Mouse (Mus musculus): ENCODE results near the gene Pfkfb4. TPM values are rescaled to one million over a fixed set of nuclear protein-coding genes. Genes with fewer than 3 reads are reported as not detected.

Gene Pfkfb4
- polyA plus RNA-seq, 1 experiment from 2014 or later, result 15.1 TPM

DNA sequence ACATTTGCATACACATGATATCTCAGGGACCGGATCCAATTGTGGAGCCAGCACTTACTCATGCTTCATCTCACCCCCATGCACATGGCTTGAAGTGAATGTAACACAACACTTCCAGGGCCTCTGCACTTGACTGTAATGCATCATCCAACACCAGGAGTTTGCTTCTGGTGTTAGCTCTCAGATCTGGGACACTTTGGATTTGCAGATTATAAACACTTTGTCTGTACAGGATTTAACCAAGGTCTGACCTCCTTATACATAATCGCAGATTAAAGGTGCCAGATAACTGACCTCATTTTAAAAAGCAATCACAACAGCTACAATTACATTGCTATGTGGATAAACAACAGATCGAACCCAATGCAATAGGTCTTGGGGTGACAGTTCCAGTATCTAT, 88.9 kb downstream of the Pfkfb4 start:
- H3K4me2 ChIP-seq (ENCODE audit: low read depth, low read length), result no peak overlapping the region; the same call in 1 of the 2 replicates
- no peak overlapping the region for H3K9ac ChIP-seq (ENCODE audit: low read depth, low read length)
- WGBS, result 94% methylated on average over 3 of the region's 3 CpGs
- H3K9me3 ChIP-seq (ENCODE audit: control insufficient read depth, low read length), result no peaks in the 10 kb centered on the region
- no peak overlapping the region for H3K4me3 ChIP-seq (ENCODE audit: low read length)
- no peak overlapping the region for H3K27ac ChIP-seq (ENCODE audit: low read length)
- ATAC-seq, result no peak
- H3K27me3 ChIP-seq (replicated peaks; ENCODE audit: control insufficient read depth, insufficient read depth, low read length), result no peaks in the 10 kb centered on the region
- H3K36me3 ChIP-seq (ENCODE audit: control insufficient read depth, insufficient read depth, low read length), result no peaks in the 10 kb centered on the region
- H3K4me1 ChIP-seq (ENCODE audit: control insufficient read depth, insufficient read depth, low read length), result peaks cover 13% of the 10 kb centered on the region; the same call in 1 of the 2 replicates

DNA sequence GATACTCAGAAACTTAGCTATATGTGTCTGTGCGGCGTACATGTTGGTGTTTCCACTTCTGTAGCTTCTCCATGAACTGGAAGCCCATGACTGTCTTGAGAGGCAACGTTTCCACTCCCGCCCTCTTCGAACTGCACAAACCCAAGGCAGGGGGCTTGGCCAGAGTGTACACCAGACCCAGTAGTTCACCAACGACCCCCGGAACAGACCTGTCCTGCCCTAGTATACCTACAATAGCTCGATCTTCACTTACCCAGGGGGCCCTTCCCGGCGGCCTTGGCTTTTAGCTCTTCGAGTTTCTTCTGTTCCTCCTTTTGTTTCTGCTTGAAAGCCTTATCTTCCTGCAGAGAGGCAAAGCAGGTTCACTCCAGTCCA, 90.2 kb downstream of the Pfkfb4 start:
- H3K4me3 ChIP-seq (ENCODE audit: low read length), result peak overlapping the region; percentile 77
- peak overlapping the region; percentile 83 for H3K9ac ChIP-seq (ENCODE audit: low read depth, low read length)
- H3K36me3 ChIP-seq (ENCODE audit: control insufficient read depth, insufficient read depth, low read length), result no peaks in the 10 kb centered on the region
- H3K4me2 ChIP-seq (ENCODE audit: low read depth, low read length), result peak overlapping the region; percentile 71
- peaks cover 13% of the 10 kb centered on the region; the same call in 1 of the 2 replicates for H3K4me1 ChIP-seq (ENCODE audit: control insufficient read depth, insufficient read depth, low read length)
- peak overlapping the region; percentile 84 for H3K27ac ChIP-seq (ENCODE audit: low read length)
- H3K9me3 ChIP-seq (ENCODE audit: control insufficient read depth, low read length), result no peaks in the 10 kb centered on the region
- H3K27me3 ChIP-seq (replicated peaks; ENCODE audit: control insufficient read depth, insufficient read depth, low read length), result no peaks in the 10 kb centered on the region
- peak; percentile 16 for ATAC-seq
- WGBS, result 5% methylated on average over 11 of the region's 11 CpGs

MicroRNAs encoded within 50 kb of the gene (microRNA counts, 519-probe panel; counts per million panel counts)
- microRNA mmu-miR-711, result 35.7 counts per million

Small RNAs within 50 kb of the gene (microRNA-seq; reads per million reads assigned to microRNA genes)
- not detected for gene Mir711

Other genes starting within 250 kb of the Pfkfb4 start
- 57.2 and 59.4 TPM in 2 replicates for gene Ip6k2, start 208.0 kb upstream of the Pfkfb4 start, polyA plus RNA-seq (2015; fragmentation: Nextera tagmentation; extraction: Ambion mirVana)
- gene Nckipsd, start 183.4 kb upstream of the Pfkfb4 start, polyA plus RNA-seq (2015; fragmentation: Nextera tagmentation; extraction: Ambion mirVana), result 11.3 and 14.5 TPM in 2 replicates
- 0.47 and 0.61 TPM in 2 replicates for gene Celsr3, start 165.5 kb upstream of the Pfkfb4 start, polyA plus RNA-seq (2015; fragmentation: Nextera tagmentation; extraction: Ambion mirVana)
- 75.9 and 94.2 TPM in 2 replicates for gene Slc26a6, start 138.5 kb upstream of the Pfkfb4 start, polyA plus RNA-seq (2015; fragmentation: Nextera tagmentation; extraction: Ambion mirVana)
- gene Tmem89, start 77.2 kb upstream of the Pfkfb4 start, polyA plus RNA-seq (2015; fragmentation: Nextera tagmentation; extraction: Ambion mirVana), result 0.18 TPM in 1 of 2 replicates, not detected in the other
- 730 and 748 TPM in 2 replicates for gene Uqcrc1, start 55.1 kb upstream of the Pfkfb4 start, polyA plus RNA-seq (2015; fragmentation: Nextera tagmentation; extraction: Ambion mirVana)
- 0.99 and 1.2 TPM in 2 replicates for gene Col7a1, start 38.2 kb upstream of the Pfkfb4 start, polyA plus RNA-seq (2015; fragmentation: Nextera tagmentation; extraction: Ambion mirVana)
- gene Ucn2, start 5.8 kb upstream of the Pfkfb4 start, polyA plus RNA-seq (2015; fragmentation: Nextera tagmentation; extraction: Ambion mirVana), result not detected in 2 replicates
- 162 and 184 TPM in 2 replicates for gene Shisa5, start 46.8 kb downstream of the Pfkfb4 start, polyA plus RNA-seq (2015; fragmentation: Nextera tagmentation; extraction: Ambion mirVana)
- gene Trex1, start 68.0 kb downstream of the Pfkfb4 start, polyA plus RNA-seq (2015; fragmentation: Nextera tagmentation; extraction: Ambion mirVana), result 13.0 and 14.4 TPM in 2 replicates
- 18.4 and 21.5 TPM in 2 replicates for gene Atrip, start 82.3 kb downstream of the Pfkfb4 start, polyA plus RNA-seq (2015; fragmentation: Nextera tagmentation; extraction: Ambion mirVana)
- 20.0 and 20.2 TPM in 2 replicates for gene Ccdc51, start 90.7 kb downstream of the Pfkfb4 start, polyA plus RNA-seq (2015; fragmentation: Nextera tagmentation; extraction: Ambion mirVana)
- 597 and 612 TPM in 2 replicates for gene Tma7, start 90.8 kb downstream of the Pfkfb4 start, polyA plus RNA-seq (2015; fragmentation: Nextera tagmentation; extraction: Ambion mirVana)
- gene Plxnb1, start 103.6 kb downstream of the Pfkfb4 start, polyA plus RNA-seq (2015; fragmentation: Nextera tagmentation; extraction: Ambion mirVana), result 4.7 and 5.2 TPM in 2 replicates
- not detected in 2 replicates for gene Fbxw21, start 170.3 kb downstream of the Pfkfb4 start, polyA plus RNA-seq (2015; fragmentation: Nextera tagmentation; extraction: Ambion mirVana)
- not detected in 2 replicates for gene Fbxw13, start 204.2 kb downstream of the Pfkfb4 start, polyA plus RNA-seq (2015; fragmentation: Nextera tagmentation; extraction: Ambion mirVana)
- gene Fbxw20, start 243.0 kb downstream of the Pfkfb4 start, polyA plus RNA-seq (2015; fragmentation: Nextera tagmentation; extraction: Ambion mirVana), result not detected in 2 replicates